Mouse (Mus musculus) kidney, postnatal 10 days (tissue): ENCODE data around the gene Bfsp2.

ENCODE experiments used
- DNase-seq: peaks from one replicate; pipeline ENCODE4 v3.0.0; 2021; ENCODE audit warnings: mixed read lengths

The Bfsp2 gene

GRCm38 (mm10) chr9:103480603-103481220, 492 bp upstream of the Bfsp2 start:
- peak; percentile 87 for DNase-seq

- no peak for DNase-seq
Observed at GRCm38 (mm10) chr9:103475414-103475813, 4.8 kb downstream of the Bfsp2 start.

DNA sequence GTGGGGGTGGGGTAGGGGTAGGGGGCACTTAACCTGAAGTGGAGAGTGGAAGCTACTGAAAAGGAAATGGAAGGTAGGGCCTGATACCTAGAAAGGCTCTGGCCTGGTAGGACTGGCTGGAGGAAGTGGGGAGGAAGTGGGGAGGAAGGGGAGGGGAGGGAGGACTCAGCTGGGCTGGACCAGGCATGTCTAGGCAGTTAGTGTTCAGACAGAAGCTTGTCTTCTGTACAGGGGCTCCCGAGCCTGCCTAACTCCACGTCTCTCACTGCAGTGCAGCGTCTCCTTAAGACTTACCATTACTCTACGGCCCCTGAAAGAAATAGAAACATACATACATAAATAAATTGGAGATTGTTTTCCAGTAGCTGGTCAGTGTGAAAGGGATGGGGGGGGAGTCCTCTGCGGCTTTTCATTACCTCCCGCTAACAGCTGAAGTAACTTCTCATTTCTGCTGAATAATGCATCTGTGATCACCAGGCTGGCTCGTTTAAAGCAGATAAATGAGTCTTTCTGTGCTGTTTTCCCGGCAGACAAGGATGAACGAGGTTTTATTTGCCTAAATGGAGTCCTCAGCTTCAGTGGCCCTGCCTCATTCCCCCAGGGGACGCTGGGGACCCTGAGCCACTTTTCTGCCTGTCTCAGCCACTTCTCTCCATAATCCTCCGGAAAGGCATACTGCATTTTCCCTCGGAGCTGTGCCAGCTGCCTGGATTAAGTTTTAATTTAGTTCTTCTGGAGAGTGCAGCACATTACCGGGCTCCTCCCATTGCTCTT, 6.1 kb downstream of the Bfsp2 start:
- peak; percentile 68 for DNase-seq

DNA sequence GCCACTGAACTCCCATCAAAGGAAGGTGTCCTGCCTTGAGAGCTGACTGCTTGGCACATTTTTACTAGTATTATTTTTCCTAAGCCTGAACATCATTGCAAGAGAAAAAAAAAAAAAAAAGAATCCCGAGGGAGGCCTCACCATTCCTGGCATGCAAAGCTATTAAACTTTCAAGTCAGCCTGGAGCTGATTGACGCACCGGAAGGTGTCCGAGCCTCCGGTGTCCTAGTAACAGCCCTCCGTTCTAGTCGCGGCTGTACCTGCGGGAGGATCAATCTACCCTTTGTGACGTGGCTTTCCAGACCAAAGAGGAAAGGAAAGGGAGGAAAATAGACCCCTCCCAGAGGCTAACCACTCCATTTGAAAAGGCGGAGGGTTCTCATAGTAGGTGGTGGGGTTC, 8.4 kb downstream of the Bfsp2 start:
- DNase-seq: no peak

GRCm38 (mm10) chr9:103469516-103469915, 10.7 kb downstream of the Bfsp2 start:
- DNase-seq: peak; percentile 57

- no peak for DNase-seq
Observed at GRCm38 (mm10) chr9:103468911-103469310, 11.3 kb downstream of the Bfsp2 start.

DNA sequence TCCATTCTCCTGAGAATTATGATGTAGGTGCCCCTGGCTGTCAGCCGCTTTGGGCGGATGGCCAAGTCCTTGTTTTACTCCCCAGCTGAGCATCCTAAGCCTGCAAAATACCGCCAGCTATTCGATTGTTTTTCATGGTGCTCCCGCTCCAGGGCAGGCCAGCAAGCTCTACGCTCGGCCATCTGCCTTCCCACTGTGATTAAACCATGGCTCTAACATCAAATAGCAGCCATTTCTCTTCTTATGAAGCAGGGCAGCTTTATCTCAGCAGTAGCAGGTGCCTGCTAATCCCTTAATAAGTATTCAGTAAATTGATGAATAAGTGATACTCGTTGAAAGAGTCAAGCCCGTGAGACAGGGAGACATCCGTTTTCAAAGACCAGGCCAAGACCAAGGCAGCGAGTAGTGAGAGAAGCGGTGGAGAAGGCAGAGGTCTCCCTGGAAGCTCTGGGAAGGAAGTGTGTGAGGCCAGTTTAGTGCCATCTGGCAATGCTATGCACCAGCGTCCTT, 14.5 kb downstream of the Bfsp2 start:
- DNase-seq: peak; percentile 32

DNA sequence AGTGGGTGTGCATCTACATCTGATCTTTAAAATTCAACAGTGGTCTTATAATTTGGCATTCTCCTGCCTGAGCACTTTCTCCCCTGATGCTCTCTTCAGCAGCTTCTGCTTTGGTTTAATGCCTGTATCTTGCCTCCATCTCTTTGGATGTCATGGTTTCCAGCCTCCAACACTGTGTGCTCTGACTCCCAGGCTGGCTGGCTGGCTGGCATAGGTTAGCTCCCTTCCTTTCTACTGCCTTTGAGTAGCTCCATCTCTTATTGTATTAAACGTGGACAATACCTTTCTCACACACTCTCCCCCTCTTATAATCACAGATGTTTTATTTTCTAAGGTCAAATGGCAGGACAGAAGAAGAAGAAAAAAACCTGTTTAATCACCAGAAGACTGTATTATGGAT, 14.9 kb downstream of the Bfsp2 start:
- DNase-seq: no peak

GRCm38 (mm10) chr9:103463833-103464232, 16.4 kb downstream of the Bfsp2 start:
- no peak for DNase-seq

GRCm38 (mm10) chr9:103459839-103460238, 20.4 kb downstream of the Bfsp2 start:
- DNase-seq: no peak

DNA sequence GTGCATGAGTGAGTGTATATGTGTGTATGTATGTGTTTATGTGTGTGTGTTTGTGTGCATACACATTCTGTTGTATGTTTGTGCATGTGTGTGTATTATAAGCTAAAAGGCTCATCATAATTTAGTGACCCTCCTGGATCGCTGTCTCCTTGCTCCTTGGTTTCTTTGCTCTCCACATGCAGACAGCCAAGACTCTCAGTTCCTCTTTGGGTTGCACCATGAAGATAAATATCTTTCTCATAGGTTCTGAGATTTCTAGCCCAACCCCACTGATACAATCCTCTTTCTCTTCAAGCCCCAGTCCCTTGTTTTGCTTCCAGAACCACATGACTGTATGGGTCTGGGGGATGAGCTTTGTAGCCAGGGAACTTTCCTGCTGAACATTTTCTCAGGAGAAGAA, 20.9 kb downstream of the Bfsp2 start:
- DNase-seq: no peak

GRCm38 (mm10) chr9:103449651-103450050, 30.6 kb downstream of the Bfsp2 start:
- DNase-seq: no peak

- peak; percentile 16 for DNase-seq
Observed at GRCm38 (mm10) chr9:103449092-103449491, 31.1 kb downstream of the Bfsp2 start.

DNA sequence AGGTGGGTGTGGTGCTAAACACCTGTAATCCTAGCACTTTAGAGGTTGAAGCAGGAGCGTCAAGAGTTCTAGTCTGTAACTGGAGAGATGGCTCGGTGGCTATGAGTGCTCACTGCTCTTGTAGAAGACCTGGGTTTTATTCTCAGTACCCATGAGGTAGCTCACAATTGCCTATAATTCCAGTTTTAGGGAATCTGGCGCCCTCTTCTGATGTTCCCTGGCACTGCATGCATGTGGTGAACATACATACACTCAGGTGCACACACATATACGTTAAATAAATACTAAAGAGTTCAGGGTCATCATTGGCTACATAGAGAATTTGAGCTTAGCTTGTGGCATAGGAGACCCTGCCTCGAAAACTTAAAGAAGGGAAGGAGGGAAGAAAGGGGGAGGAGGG, 35.6 kb downstream of the Bfsp2 start:
- no peak for DNase-seq

DNA sequence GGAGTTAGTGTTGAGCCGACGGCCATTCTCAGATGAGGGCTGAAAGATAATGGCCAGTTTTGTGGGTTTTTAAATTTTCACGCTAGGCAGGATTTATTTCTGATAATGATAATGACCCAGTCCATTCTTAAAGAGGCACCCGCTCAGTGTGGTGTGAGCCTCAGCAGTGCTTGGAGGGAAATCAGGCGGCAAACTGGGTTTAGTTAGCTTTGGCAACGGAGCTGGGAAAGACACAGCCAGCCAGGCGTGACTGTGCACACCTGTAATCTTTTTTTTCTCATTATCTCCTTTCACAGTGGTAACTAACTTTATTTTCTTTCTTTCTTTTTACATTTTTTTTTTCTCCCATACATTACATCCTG, 36.4 kb downstream of the Bfsp2 start:
- no peak for DNase-seq

GRCm38 (mm10) chr9:103443121-103443823, 36.9 kb downstream of the Bfsp2 start:
- peak; percentile 37 for DNase-seq

GRCm38 (mm10) chr9:103440597-103440996, 39.6 kb downstream of the Bfsp2 start:
- peak; percentile 33 for DNase-seq

GRCm38 (mm10) chr9:103437104-103437503, 43.1 kb downstream of the Bfsp2 start:
- DNase-seq: peak; percentile 46

DNA sequence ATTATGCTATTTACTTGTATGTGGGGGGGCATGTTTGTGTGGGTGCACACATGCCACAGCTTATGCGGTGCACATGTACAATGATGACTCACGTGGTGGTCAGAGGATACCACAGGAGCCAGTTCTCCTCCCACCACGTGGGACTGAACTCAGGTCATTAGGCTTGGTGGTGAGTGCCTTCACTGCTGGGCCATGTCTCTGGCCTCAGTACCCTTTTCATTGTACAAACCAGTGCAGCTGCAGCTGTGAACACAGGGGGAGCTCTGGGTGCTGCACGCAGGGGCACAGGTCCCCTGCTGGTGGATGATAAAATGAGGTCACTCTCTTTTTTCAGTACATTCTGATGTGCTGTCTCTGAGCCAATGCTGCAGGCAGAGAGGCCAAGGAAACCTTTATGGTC, 46.1 kb downstream of the Bfsp2 start:
- DNase-seq: no peak

DNA sequence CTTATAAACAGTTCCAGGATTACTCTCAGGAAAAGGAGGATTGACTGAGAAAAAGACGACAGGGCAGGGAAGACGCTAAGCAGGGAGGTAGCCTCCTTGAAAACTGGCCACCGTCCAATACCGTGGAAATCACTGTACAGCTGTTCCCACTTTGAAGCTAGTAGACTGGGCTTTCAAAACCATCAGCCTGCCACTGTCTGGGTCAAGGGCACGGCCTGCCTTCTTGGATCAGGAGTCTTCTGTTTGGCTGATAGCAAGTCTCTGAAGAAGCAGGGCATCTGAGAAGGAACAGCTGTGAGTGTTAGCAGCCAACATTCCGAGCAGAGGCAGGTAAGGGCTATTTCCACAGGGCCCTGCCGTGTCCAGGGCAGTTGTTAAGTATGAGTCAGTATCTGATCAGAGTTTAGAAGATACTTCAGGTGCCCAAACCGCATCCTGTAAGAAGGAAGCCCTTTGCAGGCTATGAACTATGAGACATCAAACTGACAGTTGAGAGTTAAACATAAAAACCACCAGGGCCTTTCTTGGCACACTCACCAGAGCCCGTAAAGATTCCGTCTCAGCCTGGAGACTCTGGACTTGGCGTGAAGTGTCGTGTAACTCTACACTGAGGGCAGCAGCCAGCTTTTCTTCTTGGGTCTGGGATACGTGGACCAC, 48.0 kb downstream of the Bfsp2 start:
- DNase-seq: peak; percentile 21

DNA sequence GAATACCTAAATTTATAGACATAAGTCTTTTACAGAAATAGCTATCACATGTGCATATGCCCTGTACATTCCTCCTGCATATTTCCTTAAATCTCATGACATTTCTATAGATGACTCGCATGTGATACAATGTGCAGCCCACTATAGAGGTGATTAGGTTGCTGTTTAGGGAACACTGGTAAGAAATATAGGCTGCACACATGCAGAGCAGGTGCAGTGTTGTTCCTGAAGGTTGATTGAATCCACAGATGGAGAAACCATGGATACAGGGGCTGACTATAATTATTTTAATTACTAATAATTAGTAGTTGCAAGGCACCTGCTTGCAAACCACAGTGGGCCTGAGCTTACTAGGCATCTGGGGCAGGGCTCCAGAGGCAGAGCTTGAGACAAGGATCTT, 48.5 kb downstream of the Bfsp2 start:
- no peak for DNase-seq

DNA sequence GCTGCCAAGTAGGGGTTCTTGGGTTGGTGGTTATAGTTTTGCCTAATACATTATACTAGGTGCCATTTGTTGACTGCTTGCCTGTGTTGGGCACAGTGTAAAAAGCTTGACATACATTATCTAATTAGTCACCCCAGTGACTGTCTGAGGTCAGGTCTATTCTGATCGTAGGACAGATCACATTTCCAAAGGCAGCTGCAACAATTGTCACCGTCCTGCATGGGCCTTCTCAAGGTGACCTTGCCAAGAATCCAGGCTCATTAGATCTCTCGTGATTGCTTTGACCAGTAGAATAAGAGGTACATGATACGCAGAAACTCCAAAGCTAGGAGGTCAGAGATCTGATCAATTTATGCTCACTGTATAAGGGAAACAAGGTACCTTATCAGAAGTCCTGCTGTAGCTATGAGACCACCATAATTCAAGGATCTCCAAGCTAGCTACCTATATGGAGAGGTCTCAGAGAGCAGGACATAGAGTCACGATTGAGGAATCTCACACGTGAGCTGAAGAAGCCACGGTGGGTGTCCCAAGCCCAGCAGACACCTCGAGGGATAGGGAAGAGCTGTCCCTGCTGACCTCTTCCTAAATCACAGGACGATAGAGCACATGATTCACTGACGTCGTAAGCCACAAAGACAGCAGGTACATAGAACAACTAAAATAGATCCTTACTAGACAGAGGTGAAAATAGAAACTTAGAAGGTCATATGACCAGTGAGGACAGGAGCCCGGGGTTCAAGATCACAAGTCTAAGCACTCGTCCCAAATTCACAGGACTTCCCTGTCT, 49.6 kb downstream of the Bfsp2 start:
- no peak for DNase-seq
